Mouse (Mus musculus): ENCODE results near the gene Rpl5. TPM values are rescaled to one million over a fixed set of nuclear protein-coding genes. Genes with fewer than 3 reads are reported as not detected.
A peak's percentile ranks its signal among the peaks of the same experiment; 100 is the strongest.
"Not testable (repeated sequence)": the region's sequence is repeated elsewhere in the genome, so short reads cannot be mapped to it uniquely, and the experiment has no call there.

Gene Rpl5
- polyA plus RNA-seq, 1 experiment = 29.9 TPM

GRCm38 (mm10) chr5:107874561-107875260, 25.6 kb upstream of the Rpl5 start, which contains the start of gene Evi5:
TSS of gene Evi5 (minus strand) at chr5:107875107.
- Histone ChIP-seq H3K36me3 (ENCODE audit: control insufficient read depth, insufficient read depth, low read length) (no peaks in the 10 kb centered on the region), H3K27me3 (ENCODE audit: control insufficient read depth, insufficient read depth, low read length) (no peaks in the 10 kb centered on the region), H3K4me1 (ENCODE audit: control insufficient read depth, insufficient read depth, insufficient read length) (peaks cover 2% of the 10 kb centered on the region; the same call in 1 of the 2 replicates), H3K4me3 (ENCODE audit: extremely low read depth, insufficient read depth, insufficient read length) (0 out of 2 replicates have a peak within 1 kb of the TSS, but pooled peaks have one; percentile 16), H3K27ac (ENCODE audit: insufficient read depth, low read length) (peak within 1 kb of the TSS; percentile 58; the same call in 1 of the 2 replicates)
- WGBS = 43% methylated on average over 4 of the region's 4 CpGs
- DNase-seq (ENCODE audit: low read depth in 1 of 2, low spot score in 2 of 2) = no peak
- TF ChIP-seq POLR2A (IDR thresholded peaks at IDR 0.05; ENCODE audit: low read depth, low read length) (no peak), CTCF (IDR thresholded peaks at IDR 0.05; ENCODE audit: extremely low read depth, insufficient read depth, insufficient read length, insufficient replicate concordance) (no peak)

- no peak for DNase-seq (ENCODE audit: low read depth in 1 of 2, low spot score in 2 of 2)
- Histone ChIP-seq H3K4me1 (ENCODE audit: control insufficient read depth, insufficient read depth, insufficient read length) (no peaks in the 10 kb centered on the region), H3K27me3 (ENCODE audit: control insufficient read depth, insufficient read depth, low read length) (no peaks in the 10 kb centered on the region), H3K4me3 (ENCODE audit: extremely low read depth, insufficient read depth, insufficient read length) (no peak overlapping the region), H3K27ac (ENCODE audit: insufficient read depth, low read length) (no peak overlapping the region), H3K36me3 (ENCODE audit: control insufficient read depth, insufficient read depth, low read length) (no peaks in the 10 kb centered on the region)
- no peak for TF ChIP-seq CTCF (IDR thresholded peaks at IDR 0.05; ENCODE audit: extremely low read depth, insufficient read depth, insufficient read length, insufficient replicate concordance)
- no peak for TF ChIP-seq POLR2A (IDR thresholded peaks at IDR 0.05; ENCODE audit: low read depth, low read length)
These were observed 25.1 kb upstream of the Rpl5 start for GRCm38 (mm10) chr5:107875261-107875611.

- no peaks in the 10 kb centered on the region for H3K27me3 ChIP-seq (ENCODE audit: control insufficient read depth, insufficient read depth, low read length)
- no peaks in the 10 kb centered on the region for H3K36me3 ChIP-seq (ENCODE audit: control insufficient read depth, insufficient read depth, low read length)
- no peaks in the 10 kb centered on the region for H3K4me1 ChIP-seq (ENCODE audit: control insufficient read depth, insufficient read depth, insufficient read length)
- no peak for DNase-seq (ENCODE audit: low read depth in 1 of 2, low spot score in 2 of 2)
- H3K27ac ChIP-seq (ENCODE audit: insufficient read depth, low read length) = no peak overlapping the region
- TF ChIP-seq CTCF (IDR thresholded peaks at IDR 0.05; ENCODE audit: extremely low read depth, insufficient read depth, insufficient read length, insufficient replicate concordance) (no peak), POLR2A (IDR thresholded peaks at IDR 0.05; ENCODE audit: low read depth, low read length) (no peak)
- no peak overlapping the region for H3K4me3 ChIP-seq (ENCODE audit: extremely low read depth, insufficient read depth, insufficient read length)
- 86% methylated on average over 1 of the region's 1 CpGs for WGBS
These were observed 23.2 kb upstream of the Rpl5 start for GRCm38 (mm10) chr5:107877053-107877452.

- no peak for DNase-seq (ENCODE audit: low read depth in 1 of 2, low spot score in 2 of 2)
- TF ChIP-seq CTCF (IDR thresholded peaks at IDR 0.05; ENCODE audit: extremely low read depth, insufficient read depth, insufficient read length, insufficient replicate concordance) = no peak
- no peak for TF ChIP-seq POLR2A (IDR thresholded peaks at IDR 0.05; ENCODE audit: low read depth, low read length)
- Histone ChIP-seq H3K4me1 (ENCODE audit: control insufficient read depth, insufficient read depth, insufficient read length) (no peaks in the 10 kb centered on the region), H3K27ac (ENCODE audit: insufficient read depth, low read length) (no peak overlapping the region), H3K4me3 (ENCODE audit: extremely low read depth, insufficient read depth, insufficient read length) (no peak overlapping the region), H3K36me3 (ENCODE audit: control insufficient read depth, insufficient read depth, low read length) (no peaks in the 10 kb centered on the region), H3K27me3 (ENCODE audit: control insufficient read depth, insufficient read depth, low read length) (no peaks in the 10 kb centered on the region)
- 89% methylated on average over 5 of the region's 5 CpGs for WGBS
These were observed 19.6 kb upstream of the Rpl5 start for GRCm38 (mm10) chr5:107880710-107881109.

- no peak overlapping the region for H3K27ac ChIP-seq (ENCODE audit: insufficient read depth, low read length)
- no peak for TF ChIP-seq POLR2A (IDR thresholded peaks at IDR 0.05; ENCODE audit: low read depth, low read length)
- TF ChIP-seq CTCF (IDR thresholded peaks at IDR 0.05; ENCODE audit: extremely low read depth, insufficient read depth, insufficient read length, insufficient replicate concordance) = no peak
- H3K4me3 ChIP-seq (ENCODE audit: extremely low read depth, insufficient read depth, insufficient read length) = no peak overlapping the region
- 85% methylated on average over 9 of the region's 9 CpGs for WGBS
- no peaks in the 10 kb centered on the region for H3K36me3 ChIP-seq (ENCODE audit: control insufficient read depth, insufficient read depth, low read length)
- DNase-seq (ENCODE audit: low read depth in 1 of 2, low spot score in 2 of 2) = no peak
- no peaks in the 10 kb centered on the region for H3K27me3 ChIP-seq (ENCODE audit: control insufficient read depth, insufficient read depth, low read length)
- H3K4me1 ChIP-seq (ENCODE audit: control insufficient read depth, insufficient read depth, insufficient read length) = no peaks in the 10 kb centered on the region
These were observed 10.1 kb upstream of the Rpl5 start for GRCm38 (mm10) chr5:107889994-107890888.

- H3K36me3 ChIP-seq (ENCODE audit: control insufficient read depth, insufficient read depth, low read length); H3K4me1 ChIP-seq (ENCODE audit: control insufficient read depth, insufficient read depth, insufficient read length); H3K27ac ChIP-seq (ENCODE audit: insufficient read depth, low read length); H3K27me3 ChIP-seq (ENCODE audit: control insufficient read depth, insufficient read depth, low read length); H3K4me3 ChIP-seq (ENCODE audit: extremely low read depth, insufficient read depth, insufficient read length): not testable (repeated sequence)
- 0 out of 2 replicates have a peak, but pooled peaks have one; percentile 4 for TF ChIP-seq CTCF (IDR thresholded peaks at IDR 0.05; ENCODE audit: extremely low read depth, insufficient read depth, insufficient read length, insufficient replicate concordance)
- peak in 1 of 2 experiments; percentile 12 for DNase-seq (ENCODE audit: low read depth in 1 of 2, low spot score in 2 of 2)
- WGBS = 55% methylated on average over 1 of the region's 1 CpGs
These were observed 8.8 kb upstream of the Rpl5 start for GRCm38 (mm10) chr5:107891515-107891914.

Data from spleen, adult 2 months (tissue).